Mouse (Mus musculus) kidney, adult 2 months (tissue): ENCODE data around the gene Phyhd1. TPM values are rescaled to one million over a fixed set of nuclear protein-coding genes. Genes with fewer than 3 reads are reported as not detected.

Experiments
- DNase-seq: peaks from one replicate; pipeline ENCODE4 v3.0.0; 2021
- H3K27ac ChIP-seq: fragments of 200-500 bp; 2 replicates; pipeline ENCODE4 v1.5.1; 2012; ENCODE audit warnings: low read depth, low read length, control low read depth, inconsistent platforms; ENCODE audit not compliant: insufficient read depth
- H3K27me3 ChIP-seq: fragments of 200-500 bp; replicated peaks from 2 replicates; pipeline ENCODE4 v1.6.1; 2012; ENCODE audit warnings: mild to moderate bottlenecking, moderate library complexity, low read length, inconsistent platforms; ENCODE audit not compliant: control insufficient read depth, insufficient read depth
- H3K36me3 ChIP-seq: fragments of 200-500 bp; 2 replicates; pipeline ENCODE4 v1.6.1; 2012; ENCODE audit warnings: mild to moderate bottlenecking, moderate library complexity, low read length, inconsistent platforms; ENCODE audit not compliant: control insufficient read depth, insufficient read depth
- H3K4me1 ChIP-seq: fragments of 200-500 bp; 2 replicates; pipeline ENCODE4 v1.6.1; 2011; ENCODE audit warnings: low read length; ENCODE audit not compliant: control insufficient read depth, insufficient read depth
- H3K4me3 ChIP-seq: fragments of 200-500 bp; 2 replicates; pipeline ENCODE4 v1.5.1; 2011; ENCODE audit warnings: mild to moderate bottlenecking, low read depth, low read length, control low read depth; ENCODE audit not compliant: insufficient read depth
- CTCF ChIP-seq: fragments of 200-500 bp; conservative IDR thresholded peaks from 2 replicates; pipeline ENCODE4 v1.5.1; 2011; ENCODE audit warnings: low read depth, mild to moderate bottlenecking, control low read depth, low read length, moderate library complexity, mixed read lengths; ENCODE audit not compliant: insufficient read depth, insufficient read length
- POLR2A ChIP-seq: fragments of 200-500 bp; IDR thresholded peaks from one replicate; pipeline ENCODE4 v1.6.1; 2011; ENCODE audit warnings: low read depth, low read length, control low read depth
- WGBS: fragments of 180-500 bp; shearing (Covaris S2); methylation state at CpG from one replicate; pipeline ENCODE4 v1.1.7; 2018; 5-methylcytosine and 5-hydroxymethylcytosine counted together
- polyA plus RNA-seq: library from polyadenylated mRNA; depleted of rRNA; stranded (reverse); fragments of >200 nt; gene quantifications from 2 replicates; pipeline ENCODE4 v1.2.3, GENCODE M21; 2012

Gene Phyhd1
- polyA plus RNA-seq, 1 experiment = 117 TPM

DNA sequence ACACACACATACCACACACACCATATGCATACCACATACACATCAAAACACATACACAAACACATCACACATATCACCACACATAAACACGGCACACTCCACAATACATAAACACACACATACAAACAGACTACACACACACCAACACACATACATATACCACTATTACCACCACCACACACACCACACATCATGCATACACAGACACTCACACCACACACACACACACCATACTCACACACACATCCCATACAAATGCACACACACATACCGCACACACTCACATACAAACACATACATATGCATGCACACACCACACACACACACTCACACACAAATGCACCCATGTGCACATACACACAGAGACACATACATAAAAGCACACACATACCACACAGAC, 1.5 kb downstream of the Phyhd1 start:
- Histone ChIP-seq H3K36me3 (no peaks in the 10 kb centered on the region), H3K4me1 (peaks cover 53% of the 10 kb centered on the region), H3K27ac (peak overlapping the region; percentile 93), H3K4me3 (peak overlapping the region; percentile 39; the same call in 1 of the 2 replicates), H3K27me3 (no peaks in the 10 kb centered on the region)
- TF ChIP-seq POLR2A (no peak), CTCF (no peak)
- 95% methylated on average over 2 of the region's 2 CpGs for WGBS
- no peak for DNase-seq

DNA sequence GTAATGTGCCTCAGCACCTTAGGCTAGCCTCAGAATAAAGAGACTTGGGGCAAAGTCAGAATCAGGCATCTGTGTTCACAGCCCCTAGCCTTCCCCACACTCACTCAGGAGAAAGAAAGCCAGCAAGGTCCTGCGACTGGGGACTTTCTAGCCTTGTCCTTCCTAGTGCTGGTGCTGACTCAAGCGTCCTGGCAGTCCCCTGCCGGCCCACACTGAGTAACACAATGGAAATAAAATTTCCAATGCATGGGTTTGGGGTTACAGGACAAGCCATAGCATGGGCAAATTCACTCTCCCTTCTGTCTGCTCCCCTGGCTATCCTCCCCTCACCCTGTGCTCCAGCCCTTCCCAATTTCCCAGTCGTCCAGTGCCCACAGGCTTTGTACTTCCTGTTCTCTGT, 2.4 kb downstream of the Phyhd1 start:
- no peak for TF ChIP-seq CTCF
- Histone ChIP-seq H3K27ac (no peak overlapping the region), H3K4me1 (peaks cover 45% of the 10 kb centered on the region), H3K27me3 (no peaks in the 10 kb centered on the region), H3K36me3 (no peaks in the 10 kb centered on the region), H3K4me3 (no peak overlapping the region)
- no peak for DNase-seq
- 38% methylated on average over 4 of the region's 4 CpGs for WGBS

DNA sequence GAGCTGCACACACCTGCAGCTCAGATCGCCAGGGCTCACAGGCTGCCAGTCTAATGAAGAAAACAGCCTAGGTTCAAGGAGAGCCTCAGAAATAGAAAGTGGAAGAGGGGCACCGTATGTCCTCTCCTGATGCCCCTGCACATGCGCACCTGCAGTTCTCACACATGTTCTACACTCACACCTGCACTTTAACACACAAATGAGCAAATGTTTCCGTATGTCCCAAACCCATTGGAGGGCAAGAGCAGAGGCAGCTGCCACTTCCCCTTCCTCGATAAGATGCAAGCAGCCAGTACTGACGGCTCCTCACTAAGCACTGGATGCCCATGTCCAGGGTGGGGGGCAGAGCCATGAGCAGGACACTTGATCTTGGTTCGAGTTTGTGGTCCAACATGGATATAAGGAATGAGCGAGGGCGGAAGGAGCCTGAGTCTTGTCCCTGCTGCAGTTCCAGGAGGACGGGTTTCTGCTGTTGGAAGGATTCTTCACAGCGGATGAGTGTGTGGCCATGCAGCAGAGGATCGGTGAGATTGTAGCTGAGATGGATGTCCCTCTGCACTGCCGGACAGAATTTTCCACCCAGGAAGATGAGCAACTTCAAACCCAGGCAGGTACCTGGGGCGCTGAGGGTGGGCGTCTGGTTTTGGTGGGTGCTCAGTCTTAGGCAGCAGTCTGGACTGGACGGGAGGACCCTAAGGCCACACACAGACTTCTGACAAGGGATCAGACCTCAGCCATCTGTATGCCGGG, 3.4 kb downstream of the Phyhd1 start:
- peaks cover 38% of the 10 kb centered on the region for H3K4me1 ChIP-seq
- H3K27ac ChIP-seq = peak overlapping the region; percentile 40
- WGBS = 81% methylated on average over 17 of the region's 17 CpGs
- DNase-seq = no peak
- TF ChIP-seq CTCF = no peak
- TF ChIP-seq POLR2A = no peak
- H3K36me3 ChIP-seq = no peaks in the 10 kb centered on the region; the same call in 1 of the 2 replicates
- no peaks in the 10 kb centered on the region for H3K27me3 ChIP-seq
- no peak overlapping the region for H3K4me3 ChIP-seq

DNA sequence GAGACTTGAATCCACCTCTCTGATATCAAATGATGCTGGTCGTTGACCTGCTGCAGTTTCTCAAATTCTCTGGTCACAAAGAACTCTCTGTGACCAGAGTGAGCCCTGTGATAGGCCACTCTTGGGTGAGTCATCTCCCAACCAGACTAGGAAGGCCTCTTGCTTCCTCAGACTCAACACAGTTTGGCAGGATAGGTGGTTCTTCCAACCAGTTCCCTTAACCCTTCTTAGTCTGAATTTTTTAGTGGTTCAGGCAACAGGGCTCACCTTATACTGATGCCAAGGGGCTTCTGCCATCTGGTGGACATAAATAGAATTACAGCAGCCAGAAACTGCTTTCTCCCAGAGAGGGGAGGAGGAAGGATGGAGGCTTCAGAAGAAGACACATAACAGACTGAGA, 4.1 kb downstream of the Phyhd1 start:
- TF ChIP-seq POLR2A (no peak), CTCF (peak; percentile 72)
- WGBS = 5% methylated on average over 1 of the region's 1 CpGs
- H3K4me3 ChIP-seq = no peak overlapping the region
- peak overlapping the region; percentile 40 for H3K27ac ChIP-seq
- H3K36me3 ChIP-seq = no peaks in the 10 kb centered on the region; the same call in 1 of the 2 replicates
- peaks cover 31% of the 10 kb centered on the region for H3K4me1 ChIP-seq
- DNase-seq = peak; percentile 90
- H3K27me3 ChIP-seq = no peaks in the 10 kb centered on the region

DNA sequence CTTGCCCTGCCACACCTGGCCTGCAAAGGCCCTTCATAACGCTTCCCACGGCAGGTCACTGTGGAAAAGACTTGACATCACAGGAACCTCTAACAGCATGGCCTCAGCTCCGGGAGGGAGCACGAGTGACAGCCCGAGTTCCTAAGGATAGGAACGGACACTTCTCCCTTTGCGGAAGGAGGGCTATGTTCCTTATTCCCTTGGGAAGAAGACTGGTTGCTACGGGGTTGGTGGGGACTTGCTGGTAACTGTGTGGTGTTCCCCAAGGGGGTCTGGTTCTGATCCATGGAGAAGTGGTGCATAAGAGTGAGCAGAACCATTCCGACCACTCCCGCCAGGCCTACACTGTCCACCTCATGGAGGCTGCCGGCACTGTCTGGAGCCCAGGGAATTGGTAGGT, 14.7 kb downstream of the Phyhd1 start, which contains the start of gene Gm28038:
Gm28038 (plus strand) TSS at position 301 of the 400 bp plus-strand sequence.
- H3K27me3 ChIP-seq = no peaks in the 10 kb centered on the region
- WGBS = 93% methylated on average over 11 of the region's 11 CpGs
- no peaks in the 10 kb centered on the region for H3K36me3 ChIP-seq
- DNase-seq = no peak
- H3K4me3 ChIP-seq = no peak within 1 kb of the TSS
- peaks cover 8% of the 10 kb centered on the region for H3K4me1 ChIP-seq
- TF ChIP-seq CTCF = no peak
- TF ChIP-seq POLR2A = no peak
- H3K27ac ChIP-seq = no peak within 1 kb of the TSS

DNA sequence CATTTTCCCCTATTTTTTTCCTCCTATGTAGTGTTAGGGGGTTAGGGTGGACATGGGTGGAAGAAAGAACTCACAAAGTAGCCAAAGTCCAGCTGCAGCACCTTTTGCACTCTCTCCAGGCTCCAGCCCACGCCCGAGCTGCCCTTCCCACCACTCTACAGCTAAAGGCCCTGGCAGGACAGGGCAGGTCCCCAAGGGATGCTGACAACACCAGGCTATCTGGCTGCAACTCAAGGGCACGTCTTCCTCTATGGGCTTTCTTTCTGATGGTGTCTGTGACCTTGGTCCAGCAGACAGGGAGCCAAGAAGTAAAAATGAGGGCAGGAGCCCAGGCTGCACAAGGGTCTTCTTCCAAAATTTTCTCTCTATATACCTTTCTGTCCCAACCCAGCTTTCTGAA, 15.6 kb downstream of the Phyhd1 start:
- Histone ChIP-seq H3K4me3 (no peak overlapping the region), H3K27me3 (no peaks in the 10 kb centered on the region), H3K4me1 (peaks cover 8% of the 10 kb centered on the region), H3K27ac (no peak overlapping the region), H3K36me3 (no peaks in the 10 kb centered on the region)
- TF ChIP-seq POLR2A (no peak), CTCF (no peak)
- DNase-seq = no peak
- WGBS = 76% methylated on average over 3 of the region's 3 CpGs

DNA sequence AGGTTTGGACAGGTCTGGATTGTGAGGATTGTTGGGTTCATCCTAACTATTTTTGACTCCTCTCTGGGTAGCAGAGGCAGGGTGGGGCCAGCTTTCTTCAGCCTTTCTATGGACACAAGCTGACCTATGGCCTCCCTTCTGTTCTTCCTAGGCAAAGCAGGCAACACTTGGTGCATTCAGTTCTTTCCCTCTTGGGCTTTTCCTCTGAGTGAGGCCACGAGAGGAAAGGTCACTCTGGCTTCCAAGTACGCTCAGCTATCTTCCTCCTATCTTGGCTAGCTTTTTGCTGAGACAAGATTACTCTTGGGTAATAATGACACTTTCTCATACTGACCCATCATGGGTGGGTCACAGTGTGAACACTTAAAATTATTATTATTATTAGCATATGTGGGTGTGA, 17.2 kb downstream of the Phyhd1 start:
- H3K27me3 ChIP-seq = no peaks in the 10 kb centered on the region
- 59% methylated on average over 2 of the region's 2 CpGs for WGBS
- TF ChIP-seq POLR2A (no peak), CTCF (no peak)
- H3K4me3 ChIP-seq = no peak overlapping the region
- no peak overlapping the region for H3K27ac ChIP-seq
- H3K4me1 ChIP-seq = peaks cover 10% of the 10 kb centered on the region
- no peak for DNase-seq
- no peaks in the 10 kb centered on the region for H3K36me3 ChIP-seq
